Mouse (Mus musculus) embryonic facial prominence, embryonic 14.5 days (tissue): ENCODE data around the gene Ptprn2. TPM values are rescaled to one million over a fixed set of nuclear protein-coding genes. Genes with fewer than 3 reads are reported as not detected.

Experiments used
- ATAC-seq: fragments of 200-750 bp; cut with Nextera tagmentation; 2 replicates; pipeline ENCODE4 v1.8.0; 2017; ENCODE audit warnings: low read depth, moderate number of reproducible peaks, moderate TSS enrichment
- DNase-seq: peaks from one replicate; pipeline ENCODE4 v3.0.0-alpha.2; 2015; ENCODE audit warnings: low spot score
- H3K27ac ChIP-seq: fragments of 300-500 bp; sonication (generic); replicated peaks from 2 replicates; pipeline ENCODE4 v1.5.1; 2014; ENCODE audit warnings: low read depth, mild to moderate bottlenecking, low read length, moderate library complexity
- H3K27me3 ChIP-seq: fragments of 300-500 bp; sonication (generic); replicated peaks from 2 replicates; pipeline ENCODE4 v1.6.1; 2014; ENCODE audit warnings: low read length; ENCODE audit not compliant: control insufficient read depth, insufficient read depth
- H3K36me3 ChIP-seq: fragments of 300-500 bp; sonication (generic); 2 replicates; pipeline ENCODE4 v1.6.1; 2014; ENCODE audit warnings: low read length, mixed read lengths; ENCODE audit not compliant: control insufficient read depth, insufficient read depth
- H3K4me1 ChIP-seq: fragments of 300-500 bp; sonication (generic); 2 replicates; pipeline ENCODE4 v1.6.1; 2014; ENCODE audit warnings: antibody characterized with exemption, low read length; ENCODE audit not compliant: control insufficient read depth, insufficient read depth
- H3K4me2 ChIP-seq: fragments of 300-500 bp; sonication (generic); 2 replicates; pipeline ENCODE4 v1.6.1; 2014; ENCODE audit warnings: low read depth, mild to moderate bottlenecking, low read length, moderate library complexity, mixed read lengths
- H3K4me3 ChIP-seq: fragments of 300-500 bp; sonication (generic); 2 replicates; pipeline ENCODE4 v1.5.1; 2014; ENCODE audit warnings: low read depth, mild to moderate bottlenecking, low read length
- H3K9ac ChIP-seq: fragments of 300-500 bp; sonication (generic); 2 replicates; pipeline ENCODE4 v1.6.1; 2014; ENCODE audit warnings: low read depth, mild to moderate bottlenecking, low read length, moderate library complexity, mixed read lengths
- H3K9me3 ChIP-seq: fragments of 300-500 bp; sonication (generic); 2 replicates; pipeline ENCODE4 v1.6.1; 2016; ENCODE audit warnings: low read length; ENCODE audit not compliant: control insufficient read depth
- WGBS: fragments of 180-500 bp; shearing (Covaris S2); extraction: QIAGEN DNeasy Blood & Tissue Kit; methylation state at CpG from one replicate; pipeline ENCODE4 v1.1.7; 2014; 5-methylcytosine and 5-hydroxymethylcytosine counted together
- polyA plus RNA-seq: library from polyadenylated mRNA; unstranded; fragments of >200 nt; fragmentation: Nextera tagmentation; extraction: Ambion mirVana; gene quantifications from 2 replicates; pipeline ENCODE4 v1.2.1, GENCODE M21; 2014

Gene Ptprn2
- polyA plus RNA-seq, 1 experiment from 2014 or later = 0.65 TPM

DNA sequence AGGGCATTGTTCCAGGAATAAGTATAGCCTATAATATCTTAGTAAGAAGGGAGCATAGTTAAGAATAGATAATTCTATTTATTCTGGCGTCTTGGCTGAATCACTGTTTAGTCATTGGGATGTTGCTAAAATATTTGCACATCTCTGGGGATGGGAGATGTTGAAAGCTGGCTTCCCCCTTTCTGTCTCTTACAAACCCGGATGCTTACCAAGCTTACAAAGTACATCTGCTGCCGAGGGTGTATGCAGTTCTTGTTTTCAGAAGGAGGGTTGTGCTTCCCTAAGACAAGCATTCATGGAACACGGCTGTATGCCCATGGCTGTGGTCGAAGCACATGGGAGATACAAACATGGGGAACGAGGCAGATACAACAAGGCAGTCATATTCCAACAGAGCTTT lies 642.0 kb downstream of the Ptprn2 start:
- DNase-seq = no peak
- Histone ChIP-seq H3K9ac (no peak overlapping the region), H3K36me3 (no peaks in the 10 kb centered on the region), H3K4me2 (no peak overlapping the region), H3K4me1 (no peaks in the 10 kb centered on the region), H3K9me3 (no peaks in the 10 kb centered on the region), H3K4me3 (no peak overlapping the region), H3K27me3 (no peaks in the 10 kb centered on the region), H3K27ac (no peak overlapping the region)
- whole genome bisulfite sequencing = 79% methylated on average over 6 of the region's 6 CpGs
- no peak for ATAC-seq

DNA sequence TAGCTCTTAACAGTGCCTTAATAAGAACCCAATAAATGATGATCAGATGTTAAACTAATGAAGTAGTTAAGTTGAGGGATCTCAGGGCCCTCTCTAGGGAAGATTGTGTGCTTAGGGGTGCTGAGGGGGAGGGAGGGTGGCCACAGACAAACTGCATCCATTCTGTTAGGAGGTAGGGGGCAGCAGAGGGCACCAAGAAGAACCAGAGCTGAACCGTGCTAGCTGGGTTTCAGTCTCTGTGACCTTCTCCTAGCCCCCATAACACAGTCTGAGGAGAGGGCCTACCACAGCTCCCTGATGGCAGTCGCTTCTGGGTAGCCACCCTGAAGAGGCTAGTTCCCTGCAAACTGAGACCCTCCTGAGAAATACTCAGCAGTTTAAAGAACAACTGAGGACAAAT lies 646.6 kb downstream of the Ptprn2 start:
- H3K27me3 ChIP-seq = no peaks in the 10 kb centered on the region
- no peaks in the 10 kb centered on the region for H3K36me3 ChIP-seq
- H3K9ac ChIP-seq = no peak overlapping the region
- H3K4me1 ChIP-seq = no peaks in the 10 kb centered on the region
- DNase-seq = no peak
- H3K27ac ChIP-seq = no peak overlapping the region
- H3K4me2 ChIP-seq = no peak overlapping the region
- H3K4me3 ChIP-seq = no peak overlapping the region
- peak; percentile 60 for ATAC-seq
- WGBS = 18% methylated on average over 2 of the region's 2 CpGs
- no peaks in the 10 kb centered on the region for H3K9me3 ChIP-seq

DNA sequence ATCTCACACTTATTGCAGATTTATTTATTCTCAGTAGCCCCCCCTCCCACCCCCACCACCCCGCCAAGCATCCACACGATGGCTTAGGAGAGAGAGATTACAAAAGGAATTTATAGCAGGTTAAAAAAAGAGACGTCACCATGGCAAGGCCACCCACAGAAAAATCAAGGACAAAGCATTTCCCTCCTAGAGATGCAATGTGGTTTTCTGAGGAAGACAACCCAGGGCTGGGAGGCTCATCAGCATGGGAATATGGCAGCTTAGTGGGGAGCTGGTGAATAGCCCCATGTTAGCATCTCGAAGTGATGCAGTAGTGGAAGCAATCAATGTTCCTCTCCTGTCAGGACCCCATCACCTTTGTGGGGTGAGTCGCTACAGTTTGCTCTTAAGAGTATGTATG lies 649.7 kb downstream of the Ptprn2 start:
- no peak overlapping the region for H3K4me2 ChIP-seq
- 71% methylated on average over 5 of the region's 5 CpGs for WGBS
- no peak for DNase-seq
- no peaks in the 10 kb centered on the region for H3K9me3 ChIP-seq
- H3K27ac ChIP-seq = no peak overlapping the region
- H3K4me1 ChIP-seq = no peaks in the 10 kb centered on the region
- H3K4me3 ChIP-seq = no peak overlapping the region
- no peak for ATAC-seq
- no peaks in the 10 kb centered on the region for H3K36me3 ChIP-seq
- no peak overlapping the region for H3K9ac ChIP-seq
- H3K27me3 ChIP-seq = no peaks in the 10 kb centered on the region

DNA sequence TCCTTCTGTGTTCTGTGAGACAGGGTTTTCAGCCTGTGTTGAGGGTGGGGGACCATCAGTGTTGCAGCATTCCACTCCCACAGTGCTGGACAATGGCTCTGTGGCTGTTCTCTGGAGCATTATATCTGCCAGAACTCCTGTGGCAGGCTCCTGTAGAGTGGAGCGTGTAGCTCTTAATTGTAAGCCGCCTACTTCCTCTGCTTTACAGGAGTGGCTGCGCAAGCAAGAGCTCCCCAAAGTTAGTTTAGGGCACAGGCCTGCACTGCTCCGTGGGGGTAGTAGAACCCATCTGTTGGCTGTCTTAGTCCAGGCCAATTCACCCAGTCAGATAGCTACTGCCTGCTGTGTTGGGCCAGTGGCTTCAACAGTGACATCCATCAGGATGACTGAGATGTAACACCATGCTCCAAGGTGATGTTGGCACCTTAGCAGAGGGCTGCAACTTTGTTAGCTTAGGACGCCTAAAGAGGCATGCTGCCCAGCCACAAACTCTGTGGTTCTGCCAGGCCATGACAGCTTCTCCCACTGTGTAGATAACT lies 651.0 kb downstream of the Ptprn2 start:
- 72% methylated on average over 5 of the region's 5 CpGs for WGBS
- Histone ChIP-seq H3K4me2 (no peak overlapping the region), H3K4me3 (no peak overlapping the region), H3K4me1 (no peaks in the 10 kb centered on the region), H3K27ac (no peak overlapping the region), H3K27me3 (no peaks in the 10 kb centered on the region), H3K9me3 (no peaks in the 10 kb centered on the region), H3K9ac (no peak overlapping the region), H3K36me3 (no peaks in the 10 kb centered on the region)
- ATAC-seq = no peak
- no peak for DNase-seq

DNA sequence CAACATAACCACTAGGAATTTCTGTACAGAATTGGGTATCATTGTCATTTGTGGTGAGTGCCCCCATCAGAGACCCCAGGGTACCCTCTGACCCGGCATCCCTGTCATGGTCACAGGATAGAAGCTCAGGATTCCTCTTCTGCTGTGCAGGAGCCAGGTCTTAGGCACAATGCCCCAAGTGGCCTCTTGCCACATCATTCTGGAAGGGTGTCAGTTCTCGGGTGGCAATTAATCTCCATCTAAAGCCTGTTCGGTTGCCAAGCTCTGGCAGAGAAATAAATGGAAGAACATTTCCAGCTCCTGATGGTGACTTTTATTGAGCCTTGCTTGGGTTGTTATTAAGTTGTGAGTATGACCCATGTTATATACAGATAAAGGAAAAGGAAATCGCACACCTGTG lies 655.4 kb downstream of the Ptprn2 start:
- no peak overlapping the region for H3K27ac ChIP-seq
- H3K27me3 ChIP-seq = no peaks in the 10 kb centered on the region
- ATAC-seq (no peak), DNase-seq (no peak)
- H3K36me3 ChIP-seq = no peaks in the 10 kb centered on the region
- H3K4me2 ChIP-seq = no peak overlapping the region
- no peak overlapping the region for H3K9ac ChIP-seq
- H3K4me1 ChIP-seq = no peaks in the 10 kb centered on the region
- WGBS = 80% methylated on average over 4 of the region's 4 CpGs
- no peaks in the 10 kb centered on the region for H3K9me3 ChIP-seq
- H3K4me3 ChIP-seq = no peak overlapping the region

DNA sequence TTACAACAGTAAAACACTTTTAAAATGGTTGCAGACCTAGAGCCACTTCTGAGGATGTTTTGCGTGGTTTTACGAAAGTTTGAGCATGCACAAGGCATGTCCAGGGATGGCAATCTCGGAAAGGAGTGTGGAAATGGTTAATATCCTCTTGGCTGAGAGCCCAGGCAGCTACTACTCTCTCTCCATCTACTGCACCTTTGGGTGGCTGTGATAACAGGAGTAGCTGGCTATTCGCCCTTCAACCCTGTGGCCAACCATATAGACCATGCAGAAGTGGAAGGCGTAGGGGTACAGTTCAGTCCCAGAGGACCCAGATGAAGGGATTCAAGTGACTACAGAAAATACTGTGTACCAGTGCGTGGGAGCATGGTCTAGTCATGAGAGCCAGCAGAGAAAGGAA lies 655.9 kb downstream of the Ptprn2 start:
- Histone ChIP-seq H3K27me3 (no peaks in the 10 kb centered on the region), H3K4me3 (no peak overlapping the region), H3K4me2 (no peak overlapping the region), H3K36me3 (no peaks in the 10 kb centered on the region), H3K4me1 (no peaks in the 10 kb centered on the region), H3K27ac (no peak overlapping the region), H3K9me3 (no peaks in the 10 kb centered on the region), H3K9ac (no peak overlapping the region)
- 77% methylated on average over 6 of the region's 6 CpGs for WGBS
- DNase-seq (no peak), ATAC-seq (no peak)

DNA sequence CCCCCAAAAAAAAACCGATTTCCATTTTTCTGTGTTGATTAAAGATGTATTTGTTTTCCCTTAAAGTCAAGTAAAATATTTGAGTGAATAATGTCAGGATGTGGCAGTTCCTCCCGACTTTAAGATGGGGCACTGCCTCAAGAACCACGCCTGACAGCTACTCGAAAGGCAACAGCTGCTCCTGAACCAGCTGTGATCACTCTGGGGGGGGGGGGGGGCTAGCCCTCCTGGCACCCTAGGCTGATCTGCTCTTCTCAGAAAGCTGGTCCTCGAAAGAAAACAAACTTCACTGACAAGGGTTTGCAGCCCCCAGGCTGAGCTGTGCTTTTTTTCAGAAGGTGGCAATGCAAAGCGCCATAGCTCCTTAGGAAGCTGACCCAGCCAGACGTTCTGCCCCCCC lies 663.7 kb downstream of the Ptprn2 start:
- Histone ChIP-seq H3K4me3 (no peak overlapping the region), H3K4me1 (peaks cover 4% of the 10 kb centered on the region; the same call in 1 of the 2 replicates), H3K4me2 (no peak overlapping the region), H3K27ac (no peak overlapping the region), H3K9me3 (no peaks in the 10 kb centered on the region), H3K36me3 (no peaks in the 10 kb centered on the region), H3K9ac (no peak overlapping the region), H3K27me3 (peaks cover 67% of the 10 kb centered on the region)
- DNase-seq (no peak), ATAC-seq (no peak)
- 10% methylated on average over 7 of the region's 7 CpGs for WGBS

DNA sequence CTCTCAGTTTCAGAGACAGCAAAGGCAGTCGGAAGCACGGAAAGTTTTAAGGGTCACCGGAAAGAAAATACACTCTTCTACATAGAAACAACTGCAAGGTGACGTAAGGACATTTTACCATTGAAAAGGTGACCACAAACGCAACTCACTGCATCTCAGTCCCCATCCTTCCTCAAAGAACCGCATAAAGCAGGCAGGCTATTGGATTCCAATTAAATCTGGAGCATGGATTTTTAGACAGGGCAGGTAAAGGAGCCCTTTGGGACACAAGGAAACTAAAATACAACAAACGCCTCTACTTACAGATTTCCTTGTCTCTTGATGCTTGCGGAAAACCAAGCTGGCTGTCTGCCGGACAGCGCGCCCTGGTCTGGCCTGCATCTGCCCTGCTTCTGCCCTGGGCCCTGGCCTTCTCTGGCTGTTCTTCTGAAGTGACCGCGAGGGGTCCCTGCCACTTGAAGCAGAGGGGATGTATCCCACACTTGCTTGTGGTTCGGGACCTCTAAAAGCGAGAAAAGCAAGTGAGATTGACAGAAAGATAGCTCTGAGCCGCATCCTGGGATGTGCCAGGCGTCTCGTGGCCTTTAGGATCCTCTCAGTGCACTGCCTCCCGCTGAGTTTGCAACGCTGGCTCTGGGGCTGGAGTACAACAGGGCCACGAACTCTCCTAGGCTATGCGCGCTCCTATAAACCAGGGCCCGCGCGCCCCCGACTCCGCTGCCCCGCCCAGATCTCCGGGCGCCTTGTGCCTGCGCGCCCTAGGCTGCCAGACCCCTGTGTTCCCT lies 665.3 kb downstream of the Ptprn2 start:
- Histone ChIP-seq H3K4me2 (peak overlapping the region; percentile 38), H3K9me3 (no peaks in the 10 kb centered on the region), H3K9ac (no peak overlapping the region; the same call in 1 of the 2 replicates), H3K36me3 (no peaks in the 10 kb centered on the region), H3K27ac (no peak overlapping the region), H3K4me3 (peak overlapping the region; percentile 23), H3K27me3 (peaks cover 83% of the 10 kb centered on the region), H3K4me1 (peaks cover 4% of the 10 kb centered on the region; the same call in 1 of the 2 replicates)
- no peak for DNase-seq
- WGBS = 7% methylated on average over 33 of the region's 33 CpGs
- no peak for ATAC-seq

DNA sequence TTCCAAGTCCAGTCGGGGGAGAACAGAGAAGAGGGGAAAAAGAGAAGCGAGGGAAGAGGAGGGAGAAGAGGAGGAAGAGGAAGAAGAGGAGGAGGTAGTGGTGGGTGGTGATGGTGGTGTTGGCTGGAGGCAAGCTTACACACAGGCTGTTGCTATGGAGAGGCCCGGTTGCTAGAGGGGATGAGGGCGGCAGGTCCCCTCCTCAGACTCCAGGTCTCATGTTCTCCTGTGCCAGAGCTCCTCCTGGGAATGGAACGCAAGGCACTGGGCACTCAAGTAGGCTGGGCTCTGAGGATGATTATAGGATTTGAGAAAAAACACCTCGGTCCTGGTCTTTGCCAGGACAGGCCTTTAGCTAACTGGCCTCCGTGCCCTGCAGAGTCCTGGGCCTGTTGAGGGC lies 666.1 kb downstream of the Ptprn2 start:
- Histone ChIP-seq H3K27ac (no peak overlapping the region), H3K4me1 (peaks cover 4% of the 10 kb centered on the region; the same call in 1 of the 2 replicates), H3K4me2 (no peak overlapping the region), H3K4me3 (no peak overlapping the region), H3K36me3 (no peaks in the 10 kb centered on the region), H3K9ac (no peak overlapping the region), H3K9me3 (no peaks in the 10 kb centered on the region), H3K27me3 (peaks cover 89% of the 10 kb centered on the region)
- no peak for DNase-seq
- no peak for ATAC-seq
- WGBS = 7% methylated on average over 5 of the region's 7 CpGs
